In the genomic region with DNA sequence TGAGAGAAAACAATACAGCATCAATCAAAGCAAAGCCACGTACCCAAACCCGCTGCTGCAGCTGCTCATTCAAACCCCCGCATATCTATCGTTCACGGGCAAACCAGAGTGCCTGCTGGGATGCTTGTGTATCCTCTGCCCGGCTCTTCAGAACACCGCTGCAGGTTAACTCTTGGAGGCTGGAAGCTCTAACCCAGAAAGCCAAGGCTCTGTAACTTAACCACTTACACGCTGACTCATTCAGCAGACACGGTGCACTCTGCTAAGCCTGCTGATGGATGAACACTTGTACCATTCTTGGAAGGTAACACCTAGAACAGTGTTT, we compare ENCODE assay signal across 7 mouse cellular contexts. TPM values are rescaled to one million over a fixed set of nuclear protein-coding genes. Genes with fewer than 3 reads are reported as not detected.
DNase-seq lines count a peak whose midpoint lies in the region; ATAC-seq and TF ChIP-seq lines count a peak whose summit lies in the region.

No protein-coding gene starts in this region.

- H3K4me2 ChIP-seq in liver, embryonic 12.5 days = 0 out of 2 replicates have a peak overlapping the region, but pooled peaks have one; percentile 12
- no peak overlapping the region for H3K4me2 ChIP-seq in liver, postnatal 0 days (ENCODE audit: low read depth, low read length)
- peak overlapping the region; percentile 41 for H3K4me2 ChIP-seq in forebrain, embryonic 11.5 days (ENCODE audit: low read depth, low read length, severe bottlenecking)

- no peak for ATAC-seq in liver, embryonic 12.5 days
- no peak for ATAC-seq in liver, postnatal 0 days
- no peak for ATAC-seq in forebrain, embryonic 11.5 days (replicated peaks; ENCODE audit: low FRiP score)

- 18% methylated on average over 9 of the region's 9 CpGs for WGBS in liver, embryonic 12.5 days (ENCODE audit: insufficient replicate concordance)
- 33% methylated on average over 9 of the region's 9 CpGs for WGBS in liver, postnatal 0 days (ENCODE audit: insufficient replicate concordance)
- 5% methylated on average over 9 of the region's 9 CpGs for WGBS in forebrain, embryonic 11.5 days
- 7% methylated on average over 9 of the region's 9 CpGs for WGBS in olfactory bulb, adult 2 months

- no peak overlapping the region for H3K27ac ChIP-seq in liver, embryonic 12.5 days
- H3K27ac ChIP-seq in liver, postnatal 0 days (ENCODE audit: low read depth) = no peak overlapping the region
- no peak overlapping the region for H3K27ac ChIP-seq in forebrain, embryonic 11.5 days (ENCODE audit: low read depth, low read length)
- 0 out of 2 replicates have a peak overlapping the region, but pooled peaks have one; percentile 18 for H3K27ac ChIP-seq in olfactory bulb, adult 2 months (ENCODE audit: insufficient read depth, low read depth, low read length)

- TF ChIP-seq EP300 in liver, postnatal 0 days (IDR thresholded peaks at IDR 0.05; ENCODE audit: low read depth) = no peak

- H3K27me3 ChIP-seq in liver, embryonic 12.5 days (replicated peaks) = peaks cover 16% of the 10 kb centered on the region
- no peaks in the 10 kb centered on the region for H3K27me3 ChIP-seq in liver, postnatal 0 days (ENCODE audit: insufficient read depth, low read length)
- no peaks in the 10 kb centered on the region for H3K27me3 ChIP-seq in forebrain, embryonic 11.5 days (ENCODE audit: control insufficient read depth, insufficient read depth, low read length)

- no peak overlapping the region for H3K4me3 ChIP-seq in liver, embryonic 12.5 days
- H3K4me3 ChIP-seq in liver, postnatal 0 days (ENCODE audit: low read depth, low read length) = no peak overlapping the region
- peak overlapping the region; percentile 8 for H3K4me3 ChIP-seq in forebrain, embryonic 11.5 days (ENCODE audit: low read depth, low read length)
- peak overlapping the region; percentile 31 for H3K4me3 ChIP-seq in olfactory bulb, adult 2 months (ENCODE audit: insufficient read depth, low read depth, low read length)

- TF ChIP-seq CTCF in liver, postnatal 0 days (IDR thresholded peaks at IDR 0.05; ENCODE audit: low read depth) = no peak
- no peak for TF ChIP-seq CTCF in olfactory bulb, adult 2 months (IDR thresholded peaks at IDR 0.05; ENCODE audit: insufficient read depth, low read depth, low read length)

- no peak overlapping the region for H3K9ac ChIP-seq in liver, embryonic 12.5 days
- H3K9ac ChIP-seq in liver, postnatal 0 days (replicated peaks) = no peak overlapping the region
- H3K9ac ChIP-seq in forebrain, embryonic 11.5 days (ENCODE audit: low read length) = peak overlapping the region; percentile 7; the same call in 1 of the 2 replicates

- no peak for DNase-seq in liver, postnatal 0 days
- no peak for DNase-seq in forebrain, embryonic 11.5 days (ENCODE audit: low spot score)
- DNase-seq in layer of hippocampus, adult 9-10 months (ENCODE audit: low spot score) = peak; percentile 18
- DNase-seq in adrenal gland, postnatal 4 days (ENCODE audit: low spot score in 2 of 2) = no peak
- no peak for DNase-seq in adrenal gland, adult (ENCODE audit: inconsistent age in 2 of 2, low spot score in 1 of 2)

- H3K4me1 ChIP-seq in liver, embryonic 12.5 days = peaks cover 5% of the 10 kb centered on the region
- H3K4me1 ChIP-seq in liver, postnatal 0 days (ENCODE audit: insufficient read depth) = peaks cover 3% of the 10 kb centered on the region; the same call in 1 of the 2 replicates
- peaks cover 4% of the 10 kb centered on the region; the same call in 1 of the 2 replicates for H3K4me1 ChIP-seq in forebrain, embryonic 11.5 days (replicated peaks; ENCODE audit: control insufficient read depth, insufficient read depth, low read length)
- no peaks in the 10 kb centered on the region for H3K4me1 ChIP-seq in olfactory bulb, adult 2 months (ENCODE audit: control insufficient read depth, insufficient read depth, low read length)

- TF ChIP-seq POLR2A in olfactory bulb, adult 2 months (IDR thresholded peaks at IDR 0.05; ENCODE audit: insufficient read depth, low read depth, low read length) = no peak

- H3K36me3 ChIP-seq in liver, embryonic 12.5 days = no peaks in the 10 kb centered on the region
- no peaks in the 10 kb centered on the region for H3K36me3 ChIP-seq in liver, postnatal 0 days (replicated peaks; ENCODE audit: insufficient read depth, low read length)
- no peaks in the 10 kb centered on the region for H3K36me3 ChIP-seq in forebrain, embryonic 11.5 days (ENCODE audit: control insufficient read depth, insufficient read depth, low read length)

- H3K9me3 ChIP-seq in liver, embryonic 12.5 days (replicated peaks) = no peaks in the 10 kb centered on the region
- H3K9me3 ChIP-seq in liver, postnatal 0 days (ENCODE audit: low read length) = no peaks in the 10 kb centered on the region
- H3K9me3 ChIP-seq in forebrain, embryonic 11.5 days (ENCODE audit: control insufficient read depth, low read length) = no peaks in the 10 kb centered on the region

RNA-seq across cellular contexts. Expression of gene Asah2, which starts 5.1 kb away (rescaled TPM):
- 0.48 TPM in 2 replicates for polyA plus RNA-seq in liver, embryonic 12.5 days (2016; fragmentation: Nextera tagmentation; extraction: Ambion mirVana)
- polyA plus RNA-seq in liver, postnatal 0 days (2015; fragmentation: Nextera tagmentation; extraction: Ambion mirVana) = 0.65 and 0.72 TPM in 2 replicates
- polyA plus RNA-seq in forebrain, embryonic 11.5 days (2014; fragmentation: Nextera tagmentation; extraction: Ambion mirVana) = 0.11 and 0.56 TPM in 2 replicates
- not detected in 2 replicates for polyA plus RNA-seq in olfactory bulb, adult 2 months (2012; ENCODE audit: insufficient read depth, insufficient read length, low replicate concordance, missing spikeins)
- total RNA-seq in adrenal gland, postnatal 4 days (2021) = 10 to 100 TPM; 22.7 to 23.2 TPM

Comparison
In these comparisons a context has a peak if more than half of its experiments do, and no peak if none do; other contexts are left out.
1. H3K4me3 ChIP-seq: peak in forebrain, embryonic 11.5 days (single experiment) and olfactory bulb, adult 2 months (single experiment); none in liver, embryonic 12.5 days (single experiment) and liver, postnatal 0 days (single experiment).